Mouse (Mus musculus) forebrain, embryonic 11.5 days (tissue): Measurements from ENCODE around the gene Gm10643. TPM values are rescaled to one million over a fixed set of nuclear protein-coding genes. Genes with fewer than 3 reads are reported as not detected.

Source experiments
- ATAC-seq: fragments of 200-750 bp; cut with Nextera tagmentation; replicated peaks from 2 replicates; pipeline ENCODE4 v1.8.0; 2017; ENCODE audit warnings: moderate TSS enrichment; ENCODE audit not compliant: low FRiP score
- DNase-seq: peaks from one replicate; pipeline ENCODE4 v3.0.0-alpha.2; 2017; ENCODE audit warnings: low spot score
- H3K27ac ChIP-seq: fragments of 300-500 bp; sonication (generic); 2 replicates; pipeline ENCODE4 v1.5.1; 2014; ENCODE audit warnings: low read depth, low read length
- H3K27me3 ChIP-seq: fragments of 300-500 bp; sonication (generic); 2 replicates; pipeline ENCODE4 v1.6.1; 2014; ENCODE audit warnings: mild to moderate bottlenecking, low read length, mixed read lengths; ENCODE audit not compliant: control insufficient read depth, insufficient read depth
- H3K36me3 ChIP-seq: fragments of 300-500 bp; sonication (generic); 2 replicates; pipeline ENCODE4 v1.6.1; 2014; ENCODE audit warnings: mild to moderate bottlenecking, low read length, moderate library complexity, mixed read lengths; ENCODE audit not compliant: control insufficient read depth, insufficient read depth
- H3K4me1 ChIP-seq: fragments of 300-500 bp; sonication (generic); replicated peaks from 2 replicates; pipeline ENCODE4 v1.6.1; 2014; ENCODE audit warnings: low read length, mixed read lengths; ENCODE audit not compliant: control insufficient read depth, insufficient read depth
- H3K4me2 ChIP-seq: fragments of 300-500 bp; sonication (generic); 2 replicates; pipeline ENCODE4 v1.6.1; 2014; ENCODE audit warnings: low read depth, mild to moderate bottlenecking, low read length, moderate library complexity, mixed read lengths; ENCODE audit not compliant: severe bottlenecking
- H3K4me3 ChIP-seq: fragments of 300-500 bp; sonication (generic); 2 replicates; pipeline ENCODE4 v1.5.1; 2014; ENCODE audit warnings: low read depth, low read length
- H3K9ac ChIP-seq: fragments of 300-500 bp; sonication (generic); 2 replicates; pipeline ENCODE4 v1.6.1; 2014; ENCODE audit warnings: low read length
- H3K9me3 ChIP-seq: fragments of 300-500 bp; sonication (generic); 2 replicates; pipeline ENCODE4 v1.6.1; 2016; ENCODE audit warnings: low read length, mixed read lengths; ENCODE audit not compliant: control insufficient read depth
- WGBS: fragments of 180-500 bp; shearing (Covaris S2); extraction: QIAGEN DNeasy Blood & Tissue Kit; methylation state at CpG from one replicate; pipeline ENCODE4 v1.1.7; 2014; 5-methylcytosine and 5-hydroxymethylcytosine counted together
- polyA plus RNA-seq: library from polyadenylated mRNA; unstranded; fragments of >200 nt; fragmentation: Nextera tagmentation; extraction: Ambion mirVana; gene quantifications from 2 replicates; pipeline ENCODE4 v1.2.1, GENCODE M21; 2014

The Gm10643 gene
- polyA plus RNA-seq, 1 experiment from 2014 or later, result 1.6 TPM

GRCm38 (mm10) chr8:84098376-84098775, 33.4 kb upstream of the Gm10643 start:
- WGBS, result 96% methylated on average over 7 of the region's 7 CpGs
- no peak overlapping the region for H3K4me2 ChIP-seq
- DNase-seq, result no peak

DNA sequence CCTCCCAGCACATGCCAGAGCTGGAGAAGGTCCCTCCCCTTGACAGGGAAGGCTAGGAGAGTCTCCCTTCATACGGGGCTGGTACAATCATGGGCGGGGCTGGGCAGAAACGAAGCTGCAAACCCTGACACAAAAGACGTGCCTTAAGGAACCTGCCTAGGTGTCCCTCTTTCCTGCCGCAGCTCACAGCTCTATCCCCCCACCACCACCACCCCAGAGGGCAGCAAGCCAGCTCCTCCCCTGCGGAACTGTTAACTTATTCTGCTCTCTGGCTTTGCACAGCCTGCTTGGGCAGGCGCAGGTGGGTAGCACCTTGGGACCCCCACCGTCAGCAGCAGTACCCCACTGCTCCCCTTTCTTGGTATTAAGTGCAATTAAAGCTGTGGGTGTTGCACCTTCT, 31.1 kb upstream of the Gm10643 start:
- H3K4me3 ChIP-seq, result no peak overlapping the region
- no peak for ATAC-seq
- WGBS, result 66% methylated on average over 8 of the region's 8 CpGs
- DNase-seq, result no peak
- H3K4me2 ChIP-seq, result no peak overlapping the region
- H3K27me3 ChIP-seq, result no peaks in the 10 kb centered on the region
- H3K9me3 ChIP-seq, result no peaks in the 10 kb centered on the region
- peaks cover 25% of the 10 kb centered on the region for H3K36me3 ChIP-seq
- H3K27ac ChIP-seq, result no peak overlapping the region
- H3K9ac ChIP-seq, result no peak overlapping the region
- no peaks in the 10 kb centered on the region for H3K4me1 ChIP-seq

More at GRCm38 (mm10) chr8:84098376-84098775, 33.4 kb upstream of the Gm10643 start:
- H3K4me3 ChIP-seq, result no peak overlapping the region
- ATAC-seq, result no peak
- H3K27ac ChIP-seq, result no peak overlapping the region
- peaks cover 22% of the 10 kb centered on the region for H3K36me3 ChIP-seq
- no peaks in the 10 kb centered on the region for H3K9me3 ChIP-seq
- no peak overlapping the region for H3K9ac ChIP-seq
- H3K27me3 ChIP-seq, result no peaks in the 10 kb centered on the region
- peaks cover 2% of the 10 kb centered on the region; the same call in 1 of the 2 replicates for H3K4me1 ChIP-seq

DNA sequence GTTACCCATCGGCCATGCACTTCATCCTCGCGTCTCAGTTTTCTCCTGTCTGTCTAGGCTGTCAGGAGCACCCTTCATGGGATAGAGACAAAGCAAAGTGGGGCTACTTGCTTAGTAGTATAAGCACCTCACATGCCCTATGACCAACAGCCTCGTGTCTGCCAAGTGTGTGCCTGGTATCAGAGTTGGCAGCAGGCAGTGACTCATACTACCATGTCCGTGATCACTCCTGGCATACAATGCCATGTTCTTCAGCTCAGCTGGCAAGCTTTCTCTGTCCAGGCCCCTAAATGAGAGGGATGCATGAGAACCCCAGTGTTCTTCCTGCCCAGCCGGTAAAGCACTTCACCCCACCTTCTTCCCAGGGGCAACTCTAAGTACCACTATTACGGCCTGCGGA, 25.6 kb upstream of the Gm10643 start:
- Histone ChIP-seq H3K27me3 (no peaks in the 10 kb centered on the region), H3K9ac (no peak overlapping the region), H3K9me3 (no peaks in the 10 kb centered on the region), H3K36me3 (peaks cover 12% of the 10 kb centered on the region), H3K27ac (no peak overlapping the region), H3K4me3 (no peak overlapping the region), H3K4me2 (no peak overlapping the region), H3K4me1 (no peaks in the 10 kb centered on the region)
- no peak for DNase-seq
- 94% methylated on average over 8 of the region's 8 CpGs for WGBS
- no peak for ATAC-seq

DNA sequence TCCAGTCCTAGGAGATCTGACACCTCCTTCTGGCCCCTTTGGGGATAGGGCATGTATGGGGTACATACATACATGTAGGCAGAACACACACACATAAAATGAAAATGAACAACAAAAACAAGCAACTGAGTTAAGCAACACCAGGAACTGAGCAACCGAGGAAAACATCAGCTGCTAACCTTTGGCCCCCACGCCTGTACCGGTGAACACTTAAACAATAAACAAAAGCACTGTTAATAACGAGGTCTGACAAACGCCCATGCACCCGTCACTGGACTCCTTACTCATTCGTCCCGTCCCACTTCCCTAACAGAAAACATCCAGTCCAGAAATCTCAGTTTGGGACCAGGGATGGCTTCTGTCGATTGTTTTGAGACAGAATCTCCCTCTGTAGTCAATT, 24.3 kb upstream of the Gm10643 start:
- WGBS, result 79% methylated on average over 9 of the region's 9 CpGs
- H3K9me3 ChIP-seq, result no peaks in the 10 kb centered on the region
- no peak overlapping the region for H3K4me2 ChIP-seq
- H3K4me3 ChIP-seq, result no peak overlapping the region
- ATAC-seq, result no peak
- no peak overlapping the region for H3K9ac ChIP-seq
- H3K27me3 ChIP-seq, result no peaks in the 10 kb centered on the region
- H3K27ac ChIP-seq, result no peak overlapping the region
- no peaks in the 10 kb centered on the region; the same call in 1 of the 2 replicates for H3K4me1 ChIP-seq
- DNase-seq, result no peak
- H3K36me3 ChIP-seq, result peaks cover 7% of the 10 kb centered on the region; the same call in 1 of the 2 replicates

GRCm38 (mm10) chr8:84087821-84088220, 22.9 kb upstream of the Gm10643 start:
- 96% methylated on average over 14 of the region's 14 CpGs for WGBS
- Histone ChIP-seq H3K27ac (no peak overlapping the region), H3K4me1 (peaks cover 2% of the 10 kb centered on the region; the same call in 1 of the 2 replicates), H3K9ac (no peak overlapping the region), H3K9me3 (no peaks in the 10 kb centered on the region), H3K36me3 (peaks cover 7% of the 10 kb centered on the region; the same call in 1 of the 2 replicates), H3K27me3 (no peaks in the 10 kb centered on the region), H3K4me3 (no peak overlapping the region), H3K4me2 (no peak overlapping the region)
- ATAC-seq (no peak), DNase-seq (no peak)

GRCm38 (mm10) chr8:84087156-84087555, 22.2 kb upstream of the Gm10643 start:
- Histone ChIP-seq H3K4me3 (no peak overlapping the region), H3K9me3 (no peaks in the 10 kb centered on the region)
- WGBS, result 94% methylated on average over 7 of the region's 7 CpGs

GRCm38 (mm10) chr8:84084341-84085115, 19.6 kb upstream of the Gm10643 start:
- Histone ChIP-seq H3K4me1 (peaks cover 2% of the 10 kb centered on the region; the same call in 1 of the 2 replicates), H3K27ac (no peak overlapping the region), H3K9ac (no peak overlapping the region), H3K4me2 (no peak overlapping the region), H3K36me3 (peaks cover 2% of the 10 kb centered on the region; the same call in 1 of the 2 replicates), H3K9me3 (no peaks in the 10 kb centered on the region), H3K27me3 (no peaks in the 10 kb centered on the region), H3K4me3 (no peak overlapping the region)
- ATAC-seq (no peak; the same call in 1 of the 2 replicates), DNase-seq (no peak)
- 29% methylated on average over 42 of the region's 42 CpGs for WGBS

More at GRCm38 (mm10) chr8:84087156-84087555, 22.2 kb upstream of the Gm10643 start:
- Histone ChIP-seq H3K9ac (no peak overlapping the region), H3K27me3 (no peaks in the 10 kb centered on the region), H3K4me2 (no peak overlapping the region), H3K27ac (no peak overlapping the region), H3K4me1 (peaks cover 2% of the 10 kb centered on the region; the same call in 1 of the 2 replicates), H3K36me3 (peaks cover 5% of the 10 kb centered on the region; the same call in 1 of the 2 replicates)
- ATAC-seq, result no peak
- no peak for DNase-seq

- no peak overlapping the region for H3K4me3 ChIP-seq
- 27% methylated on average over 8 of the region's 8 CpGs for WGBS
- no peak overlapping the region for H3K27ac ChIP-seq
- no peaks in the 10 kb centered on the region for H3K27me3 ChIP-seq
- H3K4me2 ChIP-seq, result no peak overlapping the region
- DNase-seq (no peak), ATAC-seq (no peak)
- no peaks in the 10 kb centered on the region for H3K9me3 ChIP-seq
- no peak overlapping the region for H3K9ac ChIP-seq
- peaks cover 2% of the 10 kb centered on the region; the same call in 1 of the 2 replicates for H3K36me3 ChIP-seq
- H3K4me1 ChIP-seq, result peaks cover 2% of the 10 kb centered on the region; the same call in 1 of the 2 replicates
Measured at GRCm38 (mm10) chr8:84083829-84084241, 18.9 kb upstream of the Gm10643 start.
